ENCODE assay signal across 24 mouse cellular contexts in the genomic region with DNA sequence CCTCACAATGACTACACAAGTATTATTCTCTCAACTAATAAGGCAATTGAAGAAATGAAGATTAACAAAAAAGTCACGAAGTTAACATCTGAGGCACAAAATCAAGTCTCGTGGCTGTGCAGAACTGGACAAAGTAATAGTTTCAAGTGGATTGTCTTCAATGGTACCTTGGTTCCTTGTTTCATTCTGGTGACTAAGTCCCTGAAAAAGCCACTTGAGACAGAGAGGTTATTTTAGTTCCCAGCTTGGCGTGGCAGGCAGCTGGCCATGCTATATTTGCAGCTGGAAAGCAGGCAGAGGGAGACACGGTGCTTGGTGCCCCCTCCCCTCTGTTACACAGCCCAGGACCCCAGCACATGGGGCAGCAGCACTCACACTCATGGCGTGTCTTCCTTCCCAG.
"Had no signal": no experiment of that assay in that cellular context is flagged by ENCODE, and none has a peak within 500 bp of the region (broad histone marks: within the 10 kb centered on the region; RNA-seq: fewer than 3 reads in every experiment).

No protein-coding gene starts in this region.

- H3K36me3 ChIP-seq: heart, embryonic 10.5 days; heart, embryonic 12.5 days; hindbrain, embryonic 10.5 days; hindbrain, embryonic 12.5 days; intestine, embryonic 15.5 days; limb, embryonic 10.5 days; limb, embryonic 12.5 days had no signal

- H3K4me2 ChIP-seq: heart, embryonic 12.5 days; hindbrain, embryonic 12.5 days; hindbrain, embryonic 14.5 days; intestine, embryonic 15.5 days; limb, embryonic 12.5 days had no signal

- ATAC-seq: hindbrain, embryonic 16.5 days; inflammation-experienced regulatory T-cells, adult 6 months; intestine, embryonic 15.5 days; intestine, postnatal 0 days had no signal

- H3K9me3 ChIP-seq: heart, embryonic 10.5 days; heart, embryonic 12.5 days; hindbrain, embryonic 10.5 days; hindbrain, embryonic 12.5 days; intestine, embryonic 15.5 days; limb, embryonic 10.5 days; limb, embryonic 12.5 days had no signal

- DNase-seq: gastrocnemius, adult 2 months; gastrocnemius, postnatal 10 days; gastrocnemius, postnatal 25 days; heart, adult 18-20 months; heart, postnatal 10 days; heart, postnatal 4 days; kidney, adult 18-20 months; kidney, adult 8-10 months; kidney, postnatal 10 days; kidney, postnatal 25 days; kidney, postnatal 4 days had no signal

- H3K9ac ChIP-seq: heart, embryonic 12.5 days; hindbrain, embryonic 12.5 days; hindbrain, embryonic 14.5 days; intestine, embryonic 15.5 days; limb, embryonic 12.5 days had no signal

- H3K27ac ChIP-seq: gastrocnemius, adult 2 months; heart, embryonic 10.5 days; hindbrain, embryonic 10.5 days; hindbrain, embryonic 12.5 days; hindbrain, embryonic 14.5 days; intestine, embryonic 15.5 days; layer of hippocampus, adult 2 months; left cerebral cortex, adult 2 months; limb, embryonic 10.5 days; limb, embryonic 12.5 days had no signal

- H3K27me3 ChIP-seq: heart, embryonic 12.5 days; hindbrain, embryonic 12.5 days; intestine, embryonic 15.5 days; limb, embryonic 12.5 days had no signal

- H3K4me3 ChIP-seq: gastrocnemius, adult 2 months; heart, embryonic 10.5 days; heart, embryonic 12.5 days; hindbrain, embryonic 10.5 days; hindbrain, embryonic 12.5 days; intestine, embryonic 15.5 days; layer of hippocampus, adult 2 months; left cerebral cortex, adult 2 months; limb, embryonic 10.5 days; limb, embryonic 12.5 days had no signal

- H3K4me1 ChIP-seq: heart, embryonic 10.5 days; heart, embryonic 12.5 days; hindbrain, embryonic 10.5 days; hindbrain, embryonic 12.5 days; intestine, embryonic 15.5 days; limb, embryonic 10.5 days; limb, embryonic 12.5 days had no signal
